Mouse (Mus musculus) MEL (cell line): ENCODE measurements at regions not wholly inside any gene's neighbourhood (a gene's known extent, or its start where the extent isn't known, plus 50 kb on each side); places are given as distances from the start of the nearest gene placed in this dataset.

Experiments
- DNase-seq: peaks from one replicate; pipeline ENCODE4 v3.0.0; 2011; ENCODE audit warnings: low read depth, low spot score
- H3K27ac ChIP-seq: 2 replicates; pipeline ENCODE4 v1.5.1; 2012; ENCODE audit warnings: low read depth, mild to moderate bottlenecking, control low read depth, low read length, moderate library complexity; ENCODE audit not compliant: control insufficient read depth
- H3K27me3 ChIP-seq, 2 experiments: fragments of 150-350 bp in 1 of 2; sonication (generic) in 1 of 2; 2 replicates each; pipeline ENCODE4 v1.6.1; 2012; ENCODE audit warnings: low read length in 2 of 2, mild to moderate bottlenecking in 2 of 2, improper control_type of control experiment in 1 of 2, moderate library complexity in 1 of 2; ENCODE audit not compliant: insufficient read depth in 2 of 2, control insufficient read depth in 1 of 2
- H3K36me3 ChIP-seq, 2 experiments: 2 replicates each; pipeline ENCODE4 v1.6.1; 2012 to 2014; ENCODE audit warnings: low read length in 2 of 2, improper control_type of control experiment in 1 of 2, inconsistent platforms in 1 of 2, mild to moderate bottlenecking in 1 of 2; ENCODE audit not compliant: insufficient read depth in 2 of 2, control insufficient read depth in 1 of 2
- H3K4me1 ChIP-seq, 2 experiments: fragments of 150-350 bp in 1 of 2; sonication (generic) in 1 of 2; 2 replicates each; pipeline ENCODE4 v1.6.1; 2012; ENCODE audit warnings: low read length in 2 of 2, improper control_type of control experiment in 1 of 2, mild to moderate bottlenecking in 1 of 2; ENCODE audit not compliant: insufficient read depth in 2 of 2, control insufficient read depth in 1 of 2
- H3K4me3 ChIP-seq, 2 experiments: fragments of 150-350 bp in 1 of 2; sonication (generic) in 1 of 2; 2 replicates each; pipeline ENCODE4 v1.5.1; 2012; ENCODE audit warnings: low read depth in 2 of 2, low read length in 2 of 2, mild to moderate bottlenecking in 2 of 2, moderate library complexity in 2 of 2, control low read depth in 1 of 2, improper control_type of control experiment in 1 of 2; ENCODE audit not compliant: control insufficient read depth in 1 of 2, insufficient read depth in 1 of 2
- H3K79me2 ChIP-seq: 2 replicates; pipeline ENCODE4 v1.6.1; 2012; ENCODE audit warnings: mild to moderate bottlenecking, low read length, moderate library complexity; ENCODE audit not compliant: control insufficient read depth, poor library complexity, insufficient read depth
- H3K9ac ChIP-seq: 2 replicates; pipeline ENCODE4 v1.6.1; 2012; ENCODE audit warnings: low read depth, mild to moderate bottlenecking, control low read depth, low read length, moderate library complexity; ENCODE audit not compliant: control insufficient read depth, poor library complexity, severe bottlenecking
- H3K9me3 ChIP-seq: fragments of 150-350 bp; sonication (generic); replicated peaks from 2 replicates; pipeline ENCODE4 v1.6.1; 2012; ENCODE audit warnings: mild to moderate bottlenecking, low read length, improper control_type of control experiment, moderate library complexity; ENCODE audit not compliant: insufficient read depth
- CHD1 ChIP-seq: IDR thresholded peaks from 2 replicates; pipeline ENCODE4 v1.6.1; 2012; ENCODE audit warnings: low read depth, mild to moderate bottlenecking, inconsistent platforms, low read length, improper control_type of control experiment
- CHD2 ChIP-seq: IDR thresholded peaks from 2 replicates; pipeline ENCODE4 v1.6.1; 2011; ENCODE audit warnings: low read length, improper control_type of control experiment
- E2F4 ChIP-seq: IDR thresholded peaks from 2 replicates; pipeline ENCODE4 v1.6.1; 2011; ENCODE audit warnings: low read depth, low read length, improper control_type of control experiment, borderline replicate concordance
- EP300 ChIP-seq, 2 experiments: IDR thresholded peaks; 2 replicates each; pipeline ENCODE4 v1.6.1; 2011; ENCODE audit warnings: improper control_type of control experiment in 2 of 2, low read length in 2 of 2, low read depth in 1 of 2, mild to moderate bottlenecking in 1 of 2
- ETS1 ChIP-seq: IDR thresholded peaks from 2 replicates; pipeline ENCODE4 v1.6.1; 2012; ENCODE audit warnings: low read depth, mild to moderate bottlenecking, inconsistent platforms, low read length, improper control_type of control experiment, moderate library complexity
- HCFC1 ChIP-seq: IDR thresholded peaks from 2 replicates; pipeline ENCODE4 v1.6.1; 2012; ENCODE audit warnings: low read depth, mild to moderate bottlenecking, inconsistent platforms, low read length, improper control_type of control experiment, moderate library complexity
- KAT2A ChIP-seq: conservative IDR thresholded peaks from 2 replicates; pipeline ENCODE4 v1.6.1; 2012; ENCODE audit warnings: low read depth, low read length, improper control_type of control experiment, inconsistent platforms
- MAX ChIP-seq: IDR thresholded peaks from 2 replicates; pipeline ENCODE4 v1.6.1; 2011; ENCODE audit warnings: low read length, improper control_type of control experiment
- MAZ ChIP-seq: IDR thresholded peaks from 2 replicates; pipeline ENCODE4 v1.6.1; 2012; ENCODE audit warnings: low read depth, mild to moderate bottlenecking, inconsistent platforms, low read length, improper control_type of control experiment
- MEF2A ChIP-seq: IDR thresholded peaks from 2 replicates; pipeline ENCODE4 v1.6.1; 2014; ENCODE audit warnings: low read depth, mild to moderate bottlenecking, inconsistent platforms, low read length, improper control_type of control experiment; ENCODE audit not compliant: poor library complexity, insufficient replicate concordance, severe bottlenecking; ENCODE audit errors: extremely low read depth
- MXI1 ChIP-seq: IDR thresholded peaks from 2 replicates; pipeline ENCODE4 v1.6.1; 2011; ENCODE audit warnings: mild to moderate bottlenecking, low read depth, low read length, improper control_type of control experiment
- NELFE ChIP-seq: IDR thresholded peaks from 2 replicates; pipeline ENCODE4 v1.6.1; 2011; ENCODE audit warnings: low read depth, low read length, improper control_type of control experiment
- NRF1 ChIP-seq: IDR thresholded peaks from 2 replicates; pipeline ENCODE4 v1.6.1; 2014; ENCODE audit warnings: low read depth, mild to moderate bottlenecking, inconsistent platforms, low read length, improper control_type of control experiment, moderate library complexity; ENCODE audit not compliant: poor library complexity, insufficient read depth, severe bottlenecking
- POLR2AphosphoS2 ChIP-seq: IDR thresholded peaks from 2 replicates; pipeline ENCODE4 v1.6.1; 2011; ENCODE audit warnings: low read length, improper control_type of control experiment
- RAD21 ChIP-seq: IDR thresholded peaks from 2 replicates; pipeline ENCODE4 v1.6.1; 2011; ENCODE audit warnings: mild to moderate bottlenecking, low read depth, low read length, improper control_type of control experiment
- SMC3 ChIP-seq: IDR thresholded peaks from 2 replicates; pipeline ENCODE4 v1.6.1; 2011; ENCODE audit warnings: low read depth, low read length, improper control_type of control experiment
- TCF12 ChIP-seq: IDR thresholded peaks from 2 replicates; pipeline ENCODE4 v1.6.1; 2014; ENCODE audit warnings: low read depth, mild to moderate bottlenecking, inconsistent platforms, low read length, improper control_type of control experiment, moderate library complexity
- USF2 ChIP-seq, 2 experiments: IDR thresholded peaks; 2 replicates each; pipeline ENCODE4 v1.6.1; 2011 to 2012; ENCODE audit warnings: improper control_type of control experiment in 2 of 2, low read length in 2 of 2, borderline replicate concordance in 1 of 2, inconsistent platforms in 1 of 2, low read depth in 1 of 2, mild to moderate bottlenecking in 1 of 2; ENCODE audit not compliant: insufficient read depth in 1 of 2
- ZC3H11A ChIP-seq: IDR thresholded peaks from 2 replicates; pipeline ENCODE4 v1.6.1; 2012; ENCODE audit warnings: low read depth, mild to moderate bottlenecking, inconsistent platforms, low read length, improper control_type of control experiment
- ZKSCAN1 ChIP-seq: IDR thresholded peaks from 2 replicates; pipeline ENCODE4 v1.6.1; 2012; ENCODE audit warnings: low read depth, mild to moderate bottlenecking, inconsistent platforms, low read length, improper control_type of control experiment, moderate library complexity
- ZMIZ1 ChIP-seq: IDR thresholded peaks from 2 replicates; pipeline ENCODE4 v1.6.1; 2012; ENCODE audit warnings: low read depth, mild to moderate bottlenecking, inconsistent platforms, low read length, improper control_type of control experiment, moderate library complexity
- ZNF384 ChIP-seq: IDR thresholded peaks from 2 replicates; pipeline ENCODE4 v1.6.1; 2012; ENCODE audit warnings: low read depth, mild to moderate bottlenecking, inconsistent platforms, low read length, improper control_type of control experiment

- no peaks in the 10 kb centered on the region for H3K9me3 ChIP-seq
- no peak overlapping the region for H3K9ac ChIP-seq
- H3K27ac ChIP-seq, result no peak overlapping the region
- H3K27me3 ChIP-seq, result no peaks in the 10 kb centered on the region
- H3K4me1 ChIP-seq, result no peaks in the 10 kb centered on the region
- TF ChIP-seq POLR2AphosphoS2 (no peak), E2F4 (no peak), HCFC1 (no peak), MAX (no peak), ZMIZ1 (no peak)
- H3K4me3 ChIP-seq, result no peak overlapping the region
- no peaks in the 10 kb centered on the region for H3K79me2 ChIP-seq
- no peak for DNase-seq
- no peaks in the 10 kb centered on the region for H3K36me3 ChIP-seq
These were observed 300.7 kb downstream of the Pax3 start for GRCm38 (mm10) chr1:77896226-77896625.

GRCm38 (mm10) chr1:77879026-77879425 is 317.9 kb downstream of the Pax3 start:
- H3K27me3 ChIP-seq, result no peaks in the 10 kb centered on the region
- DNase-seq, result no peak
- H3K4me3 ChIP-seq, result no peak overlapping the region
- H3K9ac ChIP-seq, result no peak overlapping the region
- H3K27ac ChIP-seq, result no peak overlapping the region
- H3K4me1 ChIP-seq, result no peaks in the 10 kb centered on the region
- no peaks in the 10 kb centered on the region for H3K36me3 ChIP-seq
- no peaks in the 10 kb centered on the region for H3K9me3 ChIP-seq
- H3K79me2 ChIP-seq, result no peaks in the 10 kb centered on the region
- TF ChIP-seq E2F4, result no peak
- TF ChIP-seq NELFE, result no peak
- TF ChIP-seq USF2 (IDR thresholded peaks at IDR 0.05; ENCODE audit: borderline replicate concordance in 1 of 2, insufficient read depth in 1 of 2, low read depth in 1 of 2, low read length in 2 of 2), result no peak
- TF ChIP-seq KAT2A, result no peak
- no peak for TF ChIP-seq ZC3H11A
- TF ChIP-seq MAX, result no peak
- no peak for TF ChIP-seq RAD21
- no peak for TF ChIP-seq NRF1
- TF ChIP-seq CHD1, result no peak
- no peak for TF ChIP-seq ZNF384
- TF ChIP-seq ETS1, result no peak
- no peak for TF ChIP-seq EP300 (IDR thresholded peaks at IDR 0.05; ENCODE audit: low read depth in 1 of 2, low read length in 2 of 2)
- no peak for TF ChIP-seq MEF2A
- TF ChIP-seq SMC3, result no peak
- TF ChIP-seq ZKSCAN1, result no peak
- no peak for TF ChIP-seq TCF12
- TF ChIP-seq MXI1, result no peak
- TF ChIP-seq MAZ, result no peak
- TF ChIP-seq CHD2, result no peak
- TF ChIP-seq, all 39 proteins: peak for 0
